ENCODE assay signal across 8 mouse cellular contexts in the genomic region with DNA sequence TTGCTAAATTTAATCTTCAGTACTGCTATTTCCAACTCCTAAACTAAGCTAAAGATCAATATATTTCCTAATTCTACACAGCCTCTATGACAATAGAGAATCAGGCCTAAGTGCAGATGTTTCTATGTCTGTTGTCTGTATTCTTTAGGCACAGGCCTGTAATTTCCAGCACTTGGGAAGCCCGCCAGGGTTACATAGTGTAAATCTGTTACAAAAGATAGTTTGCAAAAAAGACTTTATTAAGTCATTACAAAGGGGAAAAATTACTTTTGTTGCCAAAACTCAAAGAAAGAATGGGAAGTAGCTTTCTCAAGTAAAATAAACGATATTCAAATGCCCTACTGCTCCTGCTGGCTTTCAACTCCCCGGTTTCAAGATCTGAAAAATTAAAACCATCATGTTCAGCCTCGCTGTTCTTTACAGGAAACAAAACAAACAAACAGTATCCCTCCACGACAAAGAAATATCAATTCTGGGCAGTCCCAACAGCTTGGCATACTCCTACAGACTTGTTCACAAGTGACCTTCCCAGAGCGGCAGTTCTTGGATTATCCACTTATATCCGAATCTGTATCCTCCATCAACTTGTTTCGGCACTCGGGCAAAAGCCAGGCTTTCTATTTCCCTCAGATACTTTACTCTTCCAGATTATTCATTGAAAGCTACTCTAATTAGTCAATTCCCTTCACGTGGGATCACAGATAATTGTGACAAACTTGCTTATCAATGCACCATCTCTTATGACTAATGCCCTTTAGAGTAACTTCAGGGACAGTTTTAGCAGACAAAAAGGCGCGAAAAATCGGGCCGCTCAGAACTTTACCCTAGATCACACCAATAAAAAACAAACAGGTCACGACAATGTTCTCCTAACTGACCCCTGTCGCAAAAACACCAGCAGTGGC. TPM values are rescaled to one million over a fixed set of nuclear protein-coding genes. Genes with fewer than 3 reads are reported as not detected.
DNase-seq lines count a peak whose midpoint lies in the region; ATAC-seq and TF ChIP-seq lines count a peak whose summit lies in the region.

No protein-coding gene starts in this region.

- no peaks in the 10 kb centered on the region for H3K9me3 ChIP-seq in kidney, embryonic 14.5 days (ENCODE audit: control insufficient read depth, low read length)
- H3K9me3 ChIP-seq in erythroblast, embryonic 14.5 days (ENCODE audit: control insufficient read depth, low read length), result no peaks in the 10 kb centered on the region
- no peaks in the 10 kb centered on the region for H3K9me3 ChIP-seq in intestine, embryonic 15.5 days

- no peak for DNase-seq in kidney, adult 18-20 months
- DNase-seq in Patski (ENCODE audit: low read depth, low spot score), result peak; percentile 31
- DNase-seq in lung, postnatal 36 days, result peak; percentile 15
- DNase-seq in testis, postnatal 14 days (ENCODE audit: low spot score), result peak; percentile 51
- DNase-seq in layer of hippocampus, adult 9-11 months, result no peak

- no peak for ATAC-seq in kidney, embryonic 14.5 days (ENCODE audit: low FRiP score, low TSS enrichment)
- ATAC-seq in Patski, result no peak
- no peak; the same call in 1 of the 2 replicates for ATAC-seq in intestine, embryonic 15.5 days

- no peaks in the 10 kb centered on the region for H3K4me1 ChIP-seq in kidney, embryonic 14.5 days (ENCODE audit: control insufficient read depth, insufficient read depth, low read length)
- peaks cover 21% of the 10 kb centered on the region for H3K4me1 ChIP-seq in erythroblast, embryonic 14.5 days (ENCODE audit: control insufficient read depth)
- no peaks in the 10 kb centered on the region for H3K4me1 ChIP-seq in intestine, embryonic 15.5 days (replicated peaks)

- POLR2A ChIA-PET in Patski (lab: Charles Lee), result interaction anchor here (0.6 to 1.2 kb wide), 3 partner anchors 8 to 180 kb away, joined by 3 read pairs; a partner anchor contains a TSS

- H3K4me2 ChIP-seq in kidney, embryonic 14.5 days (replicated peaks; ENCODE audit: low read depth, low read length), result peak overlapping the region; percentile 5
- peak overlapping the region; percentile 2; the same call in 1 of the 2 replicates for H3K4me2 ChIP-seq in intestine, embryonic 15.5 days (replicated peaks)

- CTCF ChIA-PET in Patski (lab: Charles Lee), result interaction anchor here (21.3 kb wide), 1 partner anchor 29 kb away, joined by 2208 read pairs; no protein-coding TSS in a partner anchor

- no peak overlapping the region for H3K27ac ChIP-seq in kidney, embryonic 14.5 days (ENCODE audit: low read depth, low read length)
- H3K27ac ChIP-seq in intestine, embryonic 15.5 days, result no peak overlapping the region

- peak overlapping the region; percentile 50; the same call in 1 of the 2 replicates for H3K9ac ChIP-seq in kidney, embryonic 14.5 days (ENCODE audit: low read depth, low read length)
- H3K9ac ChIP-seq in intestine, embryonic 15.5 days, result no peak overlapping the region

- no peak for TF ChIP-seq CTCF in Patski (IDR thresholded peaks at IDR 0.05)

- peaks cover 14% of the 10 kb centered on the region for H3K36me3 ChIP-seq in kidney, embryonic 14.5 days (ENCODE audit: control insufficient read depth, insufficient read depth, low read length)
- H3K36me3 ChIP-seq in erythroblast, embryonic 14.5 days (ENCODE audit: control insufficient read depth), result peaks cover 25% of the 10 kb centered on the region
- H3K36me3 ChIP-seq in intestine, embryonic 15.5 days, result 0 out of 2 replicates have a peak, but pooled peaks cover under 1% of the 10 kb centered on the region

- 8% methylated on average over 16 of the region's 16 CpGs for WGBS in kidney, embryonic 14.5 days
- WGBS in intestine, embryonic 15.5 days, result 6% methylated on average over 16 of the region's 16 CpGs

- no peaks in the 10 kb centered on the region for H3K27me3 ChIP-seq in kidney, embryonic 14.5 days (ENCODE audit: control insufficient read depth, insufficient read depth, low read length)
- no peaks in the 10 kb centered on the region for H3K27me3 ChIP-seq in Patski
- no peaks in the 10 kb centered on the region for H3K27me3 ChIP-seq in erythroblast, embryonic 14.5 days (ENCODE audit: control insufficient read depth)
- H3K27me3 ChIP-seq in intestine, embryonic 15.5 days (replicated peaks), result no peaks in the 10 kb centered on the region

- H3K4me3 ChIP-seq in kidney, embryonic 14.5 days (ENCODE audit: low read length), result peak overlapping the region; percentile 35
- peak overlapping the region; percentile 60 for H3K4me3 ChIP-seq in erythroblast, embryonic 14.5 days (replicated peaks)
- peak overlapping the region; percentile 38 for H3K4me3 ChIP-seq in intestine, embryonic 15.5 days (replicated peaks)

- in situ Hi-C loops in Patski (cut with MboI; ENCODE audit: low pct_unique_long_range_greater_than_20kb), result no loop called here

RNA-seq across cellular contexts. Expression of a gene that starts 0.6 kb away (rescaled TPM):
- 46.8 and 65.8 TPM in 2 replicates for polyA plus RNA-seq in kidney, embryonic 14.5 days (2014; fragmentation: Nextera tagmentation; extraction: Ambion mirVana)
- polyA plus RNA-seq in Patski (2021), result 69.8 TPM
- 5.1 and 7.0 TPM in 2 replicates for polyA plus RNA-seq in erythroblast, embryonic 14.5 days (2012)
- 40.0 and 40.4 TPM in 2 replicates for polyA plus RNA-seq in intestine, embryonic 15.5 days (2015; fragmentation: Nextera tagmentation; extraction: Ambion mirVana)

RNA-seq across cellular contexts. Expression of a gene that starts 8.3 kb away (rescaled TPM):
- 10.5 and 12.7 TPM in 2 replicates for polyA plus RNA-seq in kidney, embryonic 14.5 days (2014; fragmentation: Nextera tagmentation; extraction: Ambion mirVana)
- 32.3 TPM for polyA plus RNA-seq in Patski (2021)
- polyA plus RNA-seq in erythroblast, embryonic 14.5 days (2012), result 0.41 and 0.42 TPM in 2 replicates
- polyA plus RNA-seq in intestine, embryonic 15.5 days (2015; fragmentation: Nextera tagmentation; extraction: Ambion mirVana), result 12.3 and 13.0 TPM in 2 replicates

Comparison
In these comparisons a context has a peak if more than half of its experiments do, and no peak if none do; other contexts are left out.
1. DNase-seq: peak in Patski (single experiment), lung, postnatal 36 days (single experiment) and testis, postnatal 14 days (single experiment); none in kidney, adult 18-20 months (single experiment) and layer of hippocampus, adult 9-11 months (single experiment).
2. Peak in every context shown above with its lines, with median percentiles within 50 percentile points of each other: H3K4me3 ChIP-seq.